Mouse (Mus musculus): ENCODE results near the gene Psmb3. TPM values are rescaled to one million over a fixed set of nuclear protein-coding genes. Genes with fewer than 3 reads are reported as not detected.
"Not testable (repeated sequence)": the region's sequence is repeated elsewhere in the genome, so short reads cannot be mapped to it uniquely, and the experiment has no call there.

Psmb3 gene
- total and polyA plus RNA-seq, 3 experiments = 648 to 914 TPM; not detected in 1

DNA sequence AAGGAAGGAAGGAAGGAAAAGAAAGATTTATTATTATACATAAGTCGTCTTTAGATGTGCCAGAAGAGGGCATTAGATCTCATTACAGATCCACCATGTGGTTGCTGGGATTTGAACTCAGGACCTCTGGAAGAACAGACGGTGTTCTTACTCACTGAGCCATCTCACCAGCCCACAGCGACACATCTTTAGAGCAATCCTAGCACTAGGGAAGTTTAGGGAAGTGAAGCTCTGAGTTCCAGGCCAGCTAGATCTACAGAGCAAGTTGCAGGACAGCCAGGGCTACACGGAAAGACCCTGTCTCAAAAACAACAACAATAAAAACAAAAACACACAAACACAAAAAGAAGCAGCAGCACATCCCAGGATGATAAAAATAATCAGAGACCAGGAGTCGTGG lies 31.6 kb downstream of the Psmb3 start:
- H3K4me3 ChIP-seq (ENCODE audit: control insufficient read depth in 1 of 2, insufficient read depth in 1 of 2, low read depth in 2 of 2, low read length in 2 of 2); H3K4me1 ChIP-seq (ENCODE audit: control insufficient read depth in 1 of 2, insufficient read depth in 2 of 2, low read length in 2 of 2); DNase-seq (ENCODE audit: low read depth, low spot score); H3K9me3 ChIP-seq (replicated peaks; ENCODE audit: insufficient read depth, low read length); H3K36me3 ChIP-seq (ENCODE audit: control insufficient read depth in 1 of 2, insufficient read depth in 2 of 2, low read length in 2 of 2); H3K27me3 ChIP-seq (ENCODE audit: control insufficient read depth in 1 of 2, insufficient read depth in 2 of 2, low read length in 2 of 2); H3K9ac ChIP-seq (ENCODE audit: control insufficient read depth, low read depth, low read length, poor library complexity, severe bottlenecking); H3K27ac ChIP-seq (ENCODE audit: control insufficient read depth, low read depth, low read length): not testable (repeated sequence)
- H3K79me2 ChIP-seq (ENCODE audit: control insufficient read depth, insufficient read depth, low read length, poor library complexity) = peaks cover 12% of the 10 kb centered on the region
- TF ChIP-seq TBP (IDR thresholded peaks at IDR 0.05; ENCODE audit: low read depth, low read length) = peak; percentile 95

DNA sequence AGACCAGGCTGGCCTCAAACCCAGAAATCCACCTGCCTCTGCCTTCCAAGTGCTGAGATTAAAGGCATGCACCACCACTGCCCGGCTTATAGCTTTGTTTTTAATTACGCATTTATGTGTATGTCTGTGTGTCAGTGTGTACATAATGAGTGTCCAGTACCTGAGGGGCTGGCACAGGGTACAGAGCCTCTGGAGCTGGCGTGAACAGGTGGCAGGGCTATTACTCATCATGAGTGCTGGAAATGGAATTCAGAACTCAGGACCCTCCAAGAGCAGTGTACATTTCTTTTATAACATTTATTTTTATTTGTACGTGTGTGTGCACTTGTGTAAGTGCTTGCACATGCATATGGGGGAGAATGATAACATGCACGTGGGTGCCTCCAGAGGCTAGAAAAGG lies 33.4 kb downstream of the Psmb3 start:
- no peaks in the 10 kb centered on the region for H3K9me3 ChIP-seq (replicated peaks; ENCODE audit: insufficient read depth, low read length)
- TF ChIP-seq GABPA (IDR thresholded peaks at IDR 0.05; ENCODE audit: low read depth, low read length) (no peak), CHD2 (IDR thresholded peaks at IDR 0.05; ENCODE audit: low read length) (no peak)
- peaks cover 23% of the 10 kb centered on the region for H3K79me2 ChIP-seq (ENCODE audit: control insufficient read depth, insufficient read depth, low read length, poor library complexity)
- H3K36me3 ChIP-seq (ENCODE audit: control insufficient read depth in 1 of 2, insufficient read depth in 2 of 2, low read length in 2 of 2) = no peaks in the 10 kb centered on the region
- H3K4me1 ChIP-seq (ENCODE audit: control insufficient read depth in 1 of 2, insufficient read depth in 2 of 2, low read length in 2 of 2) = no peaks in the 10 kb centered on the region
- no peaks in the 10 kb centered on the region for H3K27me3 ChIP-seq (ENCODE audit: control insufficient read depth in 1 of 2, insufficient read depth in 2 of 2, low read length in 2 of 2)
- H3K27ac ChIP-seq (ENCODE audit: control insufficient read depth, low read depth, low read length) = no peak overlapping the region
- no peak for DNase-seq (ENCODE audit: low read depth, low spot score)
- H3K4me3 ChIP-seq (ENCODE audit: control insufficient read depth in 1 of 2, insufficient read depth in 1 of 2, low read depth in 2 of 2, low read length in 2 of 2) = no peak overlapping the region
- no peak overlapping the region for H3K9ac ChIP-seq (ENCODE audit: control insufficient read depth, low read depth, low read length, poor library complexity, severe bottlenecking)

DNA sequence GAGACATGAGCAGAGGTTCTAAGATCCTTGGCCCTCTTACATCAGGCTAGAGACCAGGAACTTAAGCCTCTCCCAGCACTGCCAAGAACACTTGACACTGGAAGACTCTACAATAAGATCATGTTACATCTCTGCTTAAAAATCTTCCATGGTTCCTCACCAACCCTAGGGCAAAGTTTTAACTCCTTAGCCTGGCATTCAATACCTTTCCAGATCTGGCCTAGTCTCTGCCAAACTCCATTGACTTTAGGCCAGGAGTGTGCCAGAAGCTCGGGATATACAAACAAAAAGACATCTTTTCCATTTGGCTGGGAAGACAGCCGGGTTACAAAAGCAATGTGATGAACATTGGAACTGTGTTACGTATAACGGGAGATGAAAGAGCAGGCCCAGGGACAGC lies 34.4 kb downstream of the Psmb3 start:
- no peaks in the 10 kb centered on the region for H3K36me3 ChIP-seq (ENCODE audit: control insufficient read depth in 1 of 2, insufficient read depth in 2 of 2, low read length in 2 of 2)
- no peak overlapping the region for H3K4me3 ChIP-seq (ENCODE audit: control insufficient read depth in 1 of 2, insufficient read depth in 1 of 2, low read depth in 2 of 2, low read length in 2 of 2)
- no peak overlapping the region for H3K9ac ChIP-seq (ENCODE audit: control insufficient read depth, low read depth, low read length, poor library complexity, severe bottlenecking)
- peaks cover 30% of the 10 kb centered on the region for H3K79me2 ChIP-seq (ENCODE audit: control insufficient read depth, insufficient read depth, low read length, poor library complexity)
- no peaks in the 10 kb centered on the region for H3K9me3 ChIP-seq (replicated peaks; ENCODE audit: insufficient read depth, low read length)
- no peak for TF ChIP-seq ZC3H11A (IDR thresholded peaks at IDR 0.05; ENCODE audit: low read depth, low read length)
- TF ChIP-seq CHD2 (IDR thresholded peaks at IDR 0.05; ENCODE audit: low read length) = no peak
- TF ChIP-seq RAD21 (IDR thresholded peaks at IDR 0.05; ENCODE audit: low read depth, low read length) = no peak
- no peak for TF ChIP-seq GATA1 (IDR thresholded peaks at IDR 0.05; ENCODE audit: low read depth, low read length)
- TF ChIP-seq NRF1 (IDR thresholded peaks at IDR 0.05; ENCODE audit: insufficient read depth, low read depth, low read length, poor library complexity, severe bottlenecking) = no peak
- TF ChIP-seq POLR2AphosphoS2 (IDR thresholded peaks at IDR 0.05; ENCODE audit: low read length) = no peak
- no peak for TF ChIP-seq MYC (IDR thresholded peaks at IDR 0.05; ENCODE audit: low read depth, low read length)
- no peak for TF ChIP-seq SIN3A (IDR thresholded peaks at IDR 0.05; ENCODE audit: low read length)
- no peak for TF ChIP-seq MXI1 (IDR thresholded peaks at IDR 0.05; ENCODE audit: low read depth, low read length)
- DNase-seq (ENCODE audit: low read depth, low spot score) = no peak
- no peak overlapping the region for H3K27ac ChIP-seq (ENCODE audit: control insufficient read depth, low read depth, low read length)
- H3K4me1 ChIP-seq (ENCODE audit: control insufficient read depth in 1 of 2, insufficient read depth in 2 of 2, low read length in 2 of 2) = no peaks in the 10 kb centered on the region
- no peaks in the 10 kb centered on the region for H3K27me3 ChIP-seq (ENCODE audit: control insufficient read depth in 1 of 2, insufficient read depth in 2 of 2, low read length in 2 of 2)

Data from MEL (cell line).